Mouse (Mus musculus) hindbrain, embryonic 10.5 days (tissue): ENCODE results near the gene Crhbp. TPM values are rescaled to one million over a fixed set of nuclear protein-coding genes. Genes with fewer than 3 reads are reported as not detected.

ENCODE experiments used
- DNase-seq: peaks from one replicate; pipeline ENCODE4 v3.0.0-alpha.2; 2017; ENCODE audit warnings: low spot score
- H3K27ac ChIP-seq: fragments of 300-500 bp; sonication (generic); 2 replicates; pipeline ENCODE4 v1.5.1; 2016; ENCODE audit warnings: mild to moderate bottlenecking, moderate library complexity
- H3K27me3 ChIP-seq: fragments of 300-500 bp; sonication (generic); 2 replicates; pipeline ENCODE4 v1.6.1; 2016; ENCODE audit warnings: mild to moderate bottlenecking; ENCODE audit not compliant: poor library complexity, insufficient read depth, severe bottlenecking
- H3K36me3 ChIP-seq: fragments of 300-500 bp; sonication (generic); 2 replicates; pipeline ENCODE4 v1.6.1; 2016; ENCODE audit warnings: mild to moderate bottlenecking, moderate library complexity
- H3K4me1 ChIP-seq: fragments of 300-500 bp; sonication (generic); replicated peaks from 2 replicates; pipeline ENCODE4 v1.6.1; 2016; ENCODE audit warnings: mild to moderate bottlenecking
- H3K4me3 ChIP-seq: fragments of 300-500 bp; sonication (generic); 2 replicates; pipeline ENCODE4 v1.5.1; 2016; ENCODE audit warnings: mild to moderate bottlenecking, moderate library complexity
- H3K9me3 ChIP-seq: fragments of 300-500 bp; sonication (generic); 2 replicates; pipeline ENCODE4 v1.6.1; 2016; ENCODE audit warnings: mild to moderate bottlenecking, moderate library complexity
- WGBS: fragments of 180-500 bp; shearing (Covaris S2); methylation state at CpG from one replicate; pipeline ENCODE4 v1.1.7; 2016; 5-methylcytosine and 5-hydroxymethylcytosine counted together
- polyA plus RNA-seq: library from polyadenylated mRNA; unstranded; fragments of >200 nt; fragmentation: Nextera tagmentation; extraction: Ambion mirVana; gene quantifications from 2 replicates; pipeline ENCODE4 v1.2.1, GENCODE M21; 2016

Crhbp gene
- polyA plus RNA-seq, 1 experiment from 2014 or later: 1.5 TPM

DNA sequence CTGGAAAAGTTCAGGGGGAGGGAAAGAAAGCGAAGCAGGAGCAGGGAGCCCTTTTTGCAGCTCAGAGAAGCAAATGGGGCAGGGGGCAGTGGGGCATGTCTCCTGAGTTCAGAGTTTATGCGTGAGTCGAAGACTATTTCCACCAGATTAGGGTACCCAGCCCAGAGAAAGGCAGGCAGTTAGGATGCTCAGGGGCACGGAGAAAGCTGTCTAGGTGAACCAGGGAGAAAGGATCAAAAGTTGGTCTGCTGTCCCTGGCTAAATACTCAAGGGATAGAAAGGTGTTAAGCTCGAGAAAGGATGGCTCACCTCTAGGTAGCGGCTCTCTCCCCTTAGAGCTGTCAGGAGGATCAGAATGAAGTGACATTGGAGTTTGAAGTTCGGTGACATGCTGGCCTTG, 433 bp downstream of the Crhbp start:
- H3K36me3 ChIP-seq: no peaks in the 10 kb centered on the region
- peaks cover 21% of the 10 kb centered on the region for H3K4me1 ChIP-seq
- no peaks in the 10 kb centered on the region for H3K9me3 ChIP-seq
- DNase-seq: no peak
- no peak overlapping the region for H3K27ac ChIP-seq
- H3K27me3 ChIP-seq: peaks cover 48% of the 10 kb centered on the region
- peak overlapping the region; percentile 62 for H3K4me3 ChIP-seq
- 14% methylated on average over 7 of the region's 7 CpGs for WGBS

DNA sequence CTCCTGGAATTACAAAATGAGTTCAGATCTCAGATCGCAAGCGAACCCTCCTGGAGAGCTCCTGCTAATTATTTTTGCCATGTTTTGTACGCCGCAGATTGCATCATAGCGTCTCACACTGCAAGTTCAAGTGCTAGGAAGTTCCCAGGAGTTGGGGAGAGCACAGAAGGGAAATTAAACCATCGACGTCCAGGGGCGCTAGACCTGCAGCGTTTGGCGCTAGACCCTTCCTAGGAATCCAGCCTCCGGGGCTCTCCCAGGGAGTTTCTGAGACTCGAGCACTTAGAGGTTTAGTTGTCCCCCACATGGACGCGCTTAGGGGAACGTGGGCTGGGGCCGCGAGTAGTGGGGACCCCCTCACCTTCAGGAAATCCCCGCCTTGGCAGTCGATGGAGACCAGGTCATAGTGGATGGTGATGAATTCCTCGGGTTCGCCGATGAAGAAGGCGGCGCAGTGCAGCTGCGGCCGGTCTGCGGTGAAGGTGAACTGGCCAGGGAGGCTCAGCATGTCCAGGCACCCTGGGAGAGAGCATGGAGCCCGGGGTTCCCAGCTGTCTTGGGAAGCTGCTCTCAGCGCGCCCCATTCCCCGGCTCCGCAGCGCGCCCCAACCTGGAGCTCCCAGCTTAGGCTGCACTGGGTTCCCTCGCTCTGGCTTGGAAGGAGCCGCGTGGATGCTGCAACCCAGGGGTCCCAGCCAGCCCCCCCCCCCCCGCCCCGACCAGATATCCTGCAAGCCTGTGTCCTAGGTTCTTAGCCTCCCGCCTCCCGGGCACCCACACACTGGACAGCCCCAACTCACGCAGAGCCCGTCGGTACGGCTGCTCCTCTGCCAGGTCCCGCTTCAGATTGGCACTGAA, 1.1 kb downstream of the Crhbp start:
- WGBS: 1% methylated on average over 46 of the region's 46 CpGs
- Histone ChIP-seq H3K27me3 (peaks cover 48% of the 10 kb centered on the region), H3K27ac (peak overlapping the region; percentile 62; the same call in 1 of the 2 replicates)

DNA sequence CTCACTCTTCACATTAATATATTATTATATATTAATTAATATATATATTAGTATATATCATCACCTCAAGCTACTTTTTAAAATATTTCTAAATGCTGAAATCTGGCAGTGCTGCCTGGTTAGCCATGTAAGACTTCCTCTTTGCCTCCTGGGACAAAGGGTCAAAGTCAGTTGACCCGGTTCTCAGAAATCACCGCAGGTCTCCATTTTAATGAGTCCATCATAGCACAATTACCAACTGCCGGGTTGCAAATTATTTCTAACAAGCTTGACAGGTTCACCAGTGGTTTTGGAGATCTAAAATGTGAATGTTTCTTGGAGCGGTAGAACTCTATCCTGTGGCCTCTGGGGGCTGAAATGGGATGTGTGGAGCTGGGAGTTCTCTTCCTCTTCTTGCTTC, 1.8 kb downstream of the Crhbp start:
- H3K4me3 ChIP-seq: peak overlapping the region; percentile 62; the same call in 1 of the 2 replicates
- DNase-seq: no peak
- peaks cover 48% of the 10 kb centered on the region for H3K27me3 ChIP-seq
- peaks cover 21% of the 10 kb centered on the region for H3K4me1 ChIP-seq
- no peaks in the 10 kb centered on the region for H3K9me3 ChIP-seq
- 14% methylated on average over 4 of the region's 4 CpGs for WGBS
- no peaks in the 10 kb centered on the region for H3K36me3 ChIP-seq
- H3K27ac ChIP-seq: no peak overlapping the region

More for the DNA sequence above, 1.1 kb downstream of the Crhbp start:
- no peaks in the 10 kb centered on the region for H3K9me3 ChIP-seq
- H3K36me3 ChIP-seq: no peaks in the 10 kb centered on the region
- peak; percentile 59 for DNase-seq
- H3K4me1 ChIP-seq: peaks cover 21% of the 10 kb centered on the region
- H3K4me3 ChIP-seq: peak overlapping the region; percentile 62

DNA sequence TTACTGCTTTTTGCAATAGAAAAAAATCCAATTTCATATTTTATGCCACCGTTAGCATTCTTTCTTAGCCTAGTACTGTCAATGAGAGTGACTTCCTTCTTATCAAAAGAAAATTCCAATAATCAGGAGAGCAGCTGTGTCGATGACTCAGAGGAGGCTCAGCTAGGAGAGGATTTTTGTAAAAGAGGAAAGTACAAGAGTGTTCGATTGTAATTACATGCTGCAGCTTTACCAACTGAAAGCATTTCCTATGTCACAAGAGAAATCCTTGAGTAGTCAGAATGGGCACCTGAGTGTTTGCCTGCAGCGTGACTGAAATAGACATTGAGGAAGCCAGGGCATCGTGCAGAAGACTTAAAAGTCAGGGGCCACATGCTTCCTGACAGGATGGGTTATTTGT, 5.2 kb downstream of the Crhbp start:
- DNase-seq: no peak
- no peaks in the 10 kb centered on the region for H3K9me3 ChIP-seq
- WGBS: 85% methylated on average over 5 of the region's 5 CpGs
- no peaks in the 10 kb centered on the region for H3K36me3 ChIP-seq
- H3K4me3 ChIP-seq: no peak overlapping the region
- peaks cover 28% of the 10 kb centered on the region for H3K27me3 ChIP-seq
- peaks cover 18% of the 10 kb centered on the region for H3K4me1 ChIP-seq
- H3K27ac ChIP-seq: no peak overlapping the region

DNA sequence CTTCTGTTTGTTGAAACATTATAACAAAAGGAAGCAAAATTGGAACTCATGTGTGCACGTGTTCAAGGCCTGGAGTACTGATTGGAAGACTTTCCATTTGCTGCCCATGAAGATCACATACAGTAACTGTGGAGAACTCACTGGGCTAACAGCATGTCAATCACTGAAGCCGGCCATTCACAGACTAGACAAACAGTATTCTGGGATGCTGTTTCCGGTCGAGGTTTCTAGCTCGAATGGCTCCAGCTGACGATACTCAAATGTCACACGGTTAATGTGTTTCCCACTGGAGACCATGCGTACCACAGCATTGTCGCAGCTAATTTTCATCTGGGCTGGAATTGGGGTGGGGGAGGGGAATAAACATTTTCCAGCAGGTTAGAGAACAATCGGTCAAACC, 13.0 kb downstream of the Crhbp start:
- Histone ChIP-seq H3K4me3 (no peak overlapping the region), H3K27me3 (no peaks in the 10 kb centered on the region), H3K36me3 (no peaks in the 10 kb centered on the region), H3K9me3 (no peaks in the 10 kb centered on the region), H3K4me1 (0 out of 2 replicates have a peak, but pooled peaks cover 6% of the 10 kb centered on the region), H3K27ac (no peak overlapping the region)
- DNase-seq: no peak
- WGBS: 82% methylated on average over 10 of the region's 10 CpGs

DNA sequence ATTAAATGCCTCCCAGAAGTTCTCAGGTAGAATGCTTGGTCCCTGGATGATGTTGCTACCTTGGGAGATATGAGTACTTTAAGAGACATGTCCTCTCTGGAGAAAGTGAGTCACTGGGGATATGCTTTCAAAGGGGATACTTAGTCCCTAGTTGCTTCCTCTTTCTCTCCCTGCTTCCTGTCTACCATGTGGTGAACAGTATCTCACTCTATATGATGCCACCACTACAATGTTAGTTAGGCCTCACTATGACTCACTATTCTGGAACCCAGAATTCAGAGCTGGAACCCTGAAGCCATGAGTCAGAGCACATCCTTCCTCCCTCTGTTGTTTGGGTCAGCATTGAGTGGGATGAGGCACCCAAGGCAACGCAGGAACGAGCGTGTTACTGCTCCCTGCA, 17.2 kb downstream of the Crhbp start:
- Histone ChIP-seq H3K27me3 (no peaks in the 10 kb centered on the region), H3K27ac (no peak overlapping the region), H3K4me3 (no peak overlapping the region), H3K4me1 (0 out of 2 replicates have a peak, but pooled peaks cover 6% of the 10 kb centered on the region), H3K9me3 (no peaks in the 10 kb centered on the region), H3K36me3 (no peaks in the 10 kb centered on the region)
- WGBS: 91% methylated on average over 3 of the region's 3 CpGs
- DNase-seq: no peak

DNA sequence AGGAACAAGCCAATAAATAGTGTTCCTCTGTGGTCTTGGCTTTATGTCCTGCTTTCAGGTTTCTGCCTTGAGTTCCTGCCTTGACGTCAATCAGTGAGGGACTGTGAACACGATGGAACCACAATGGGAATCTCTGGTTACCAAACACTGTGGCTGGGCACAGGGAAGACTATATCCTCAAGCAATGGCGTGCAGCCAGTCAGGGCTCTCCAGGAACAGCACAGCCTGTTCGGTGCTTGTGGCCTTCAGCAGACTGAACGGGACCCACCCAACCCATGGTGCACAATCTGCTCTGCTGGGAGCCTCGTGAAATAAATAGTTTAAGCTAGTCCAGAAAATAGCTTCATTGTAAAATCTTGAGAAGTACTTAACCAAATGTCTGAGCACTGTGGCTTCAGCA, 18.3 kb downstream of the Crhbp start:
- no peaks in the 10 kb centered on the region for H3K27me3 ChIP-seq
- 87% methylated on average over 6 of the region's 6 CpGs for WGBS
- H3K4me1 ChIP-seq: 0 out of 2 replicates have a peak, but pooled peaks cover 6% of the 10 kb centered on the region
- DNase-seq: no peak
- H3K27ac ChIP-seq: no peak overlapping the region
- no peaks in the 10 kb centered on the region for H3K9me3 ChIP-seq
- H3K4me3 ChIP-seq: no peak overlapping the region
- no peaks in the 10 kb centered on the region for H3K36me3 ChIP-seq

DNA sequence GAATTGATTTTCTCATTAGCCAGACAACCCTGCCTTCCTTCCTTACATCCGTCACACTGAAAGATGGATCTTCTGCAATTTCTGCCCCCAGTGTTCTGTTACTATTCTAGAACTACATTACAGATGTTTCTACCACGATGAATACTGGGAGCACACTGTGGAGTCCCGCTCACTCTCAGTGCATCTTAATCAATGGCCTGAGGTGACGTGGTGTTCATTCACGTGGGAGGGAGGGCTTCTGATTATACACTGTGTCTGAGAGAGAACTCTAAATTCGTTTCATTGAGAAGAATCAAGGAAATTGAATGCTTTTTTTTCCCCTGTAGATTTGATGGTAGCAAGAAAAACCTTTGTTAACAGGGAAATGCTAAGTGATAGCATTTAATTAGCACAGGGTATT, 19.2 kb downstream of the Crhbp start:
- Histone ChIP-seq H3K36me3 (no peaks in the 10 kb centered on the region), H3K4me3 (no peak overlapping the region), H3K27me3 (no peaks in the 10 kb centered on the region), H3K9me3 (no peaks in the 10 kb centered on the region), H3K27ac (no peak overlapping the region), H3K4me1 (0 out of 2 replicates have a peak, but pooled peaks cover 6% of the 10 kb centered on the region)
- DNase-seq: no peak
- WGBS: 63% methylated on average over 6 of the region's 6 CpGs

DNA sequence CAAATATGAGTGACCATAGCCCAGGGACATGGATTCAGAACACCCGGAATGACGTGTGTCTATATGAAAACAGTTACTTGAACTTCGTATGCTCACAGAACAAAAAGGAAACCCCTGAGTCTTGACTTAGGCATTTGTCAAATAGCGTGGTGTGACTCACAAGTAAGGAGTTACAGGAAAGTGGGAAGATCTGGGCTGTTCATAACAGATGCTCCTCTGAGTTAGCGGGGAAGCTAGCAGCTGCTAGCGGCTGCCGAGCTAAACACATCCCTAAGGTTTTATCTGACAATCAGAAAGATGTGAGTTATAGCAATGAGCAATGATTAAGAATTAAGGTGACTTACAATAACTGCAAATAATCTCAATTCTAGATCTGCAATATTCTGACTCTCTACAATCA, 19.8 kb downstream of the Crhbp start:
- Histone ChIP-seq H3K4me3 (no peak overlapping the region), H3K27ac (no peak overlapping the region), H3K9me3 (no peaks in the 10 kb centered on the region), H3K4me1 (0 out of 2 replicates have a peak, but pooled peaks cover 5% of the 10 kb centered on the region), H3K27me3 (no peaks in the 10 kb centered on the region), H3K36me3 (no peaks in the 10 kb centered on the region)
- 87% methylated on average over 7 of the region's 7 CpGs for WGBS
- DNase-seq: no peak

DNA sequence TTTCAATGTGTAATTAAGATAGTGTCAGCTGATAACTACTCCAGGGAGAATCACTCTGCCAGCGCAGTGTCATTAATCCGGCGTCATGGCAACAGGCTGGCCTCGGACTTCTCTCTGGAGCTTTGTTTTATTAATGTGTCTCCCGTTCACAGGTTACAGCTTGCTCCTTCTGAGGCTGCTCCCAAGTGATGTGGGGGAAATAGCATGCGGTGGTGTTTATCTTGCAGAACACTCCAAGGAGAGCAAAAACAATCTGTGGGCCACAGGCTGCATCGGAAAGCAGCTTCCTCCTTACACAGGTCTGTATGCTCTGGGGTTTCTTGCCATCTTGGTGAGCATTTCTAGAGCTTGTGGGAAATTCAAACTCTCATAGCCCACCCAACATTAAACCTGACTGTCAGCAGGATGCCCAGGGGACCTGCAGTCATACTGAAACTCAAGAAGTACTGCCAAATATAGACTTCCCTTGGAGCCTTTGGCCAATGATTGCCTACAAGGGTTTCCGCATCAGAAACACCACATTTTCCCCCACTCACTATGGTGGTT, 25.4 kb downstream of the Crhbp start:
- DNase-seq: peak; percentile 45
- Histone ChIP-seq H3K4me3 (no peak overlapping the region), H3K9me3 (no peaks in the 10 kb centered on the region), H3K27ac (0 out of 2 replicates have a peak overlapping the region, but pooled peaks have one; percentile 29), H3K36me3 (no peaks in the 10 kb centered on the region), H3K27me3 (no peaks in the 10 kb centered on the region), H3K4me1 (peaks cover 15% of the 10 kb centered on the region)
- 36% methylated on average over 8 of the region's 8 CpGs for WGBS

DNA sequence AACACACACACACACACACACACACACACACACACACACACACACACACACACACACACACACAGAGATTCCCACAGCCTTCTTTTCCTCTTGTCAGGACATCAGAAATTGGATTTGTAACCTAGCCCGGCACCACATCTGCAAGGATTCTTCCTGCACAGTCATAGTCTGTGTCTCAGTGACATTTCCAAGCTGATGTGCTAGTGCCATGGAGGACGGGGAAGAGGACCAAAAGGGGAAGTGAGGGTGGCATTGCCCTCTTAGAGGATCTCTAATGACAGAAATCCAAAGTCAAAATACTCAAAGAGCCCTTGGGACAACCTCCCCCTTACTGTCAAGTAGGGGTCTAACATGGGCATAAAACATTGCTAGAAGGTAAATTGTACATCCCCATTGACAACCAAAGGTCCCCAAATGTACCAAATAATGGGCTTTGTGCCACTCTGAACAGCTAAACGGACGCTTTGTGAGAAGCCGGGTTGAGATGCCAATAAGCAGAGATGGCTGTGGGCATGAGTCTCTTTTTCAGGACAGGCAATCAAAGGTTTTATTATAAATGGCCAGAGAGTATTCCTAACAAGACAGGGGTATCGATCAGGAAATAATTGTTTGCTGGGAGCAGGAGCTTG, 26.0 kb downstream of the Crhbp start:
- DNase-seq: no peak
- 64% methylated on average over 6 of the region's 6 CpGs for WGBS
- Histone ChIP-seq H3K27ac (0 out of 2 replicates have a peak overlapping the region, but pooled peaks have one; percentile 13), H3K4me3 (no peak overlapping the region), H3K4me1 (peaks cover 15% of the 10 kb centered on the region), H3K36me3 (no peaks in the 10 kb centered on the region), H3K9me3 (no peaks in the 10 kb centered on the region), H3K27me3 (no peaks in the 10 kb centered on the region)

DNA sequence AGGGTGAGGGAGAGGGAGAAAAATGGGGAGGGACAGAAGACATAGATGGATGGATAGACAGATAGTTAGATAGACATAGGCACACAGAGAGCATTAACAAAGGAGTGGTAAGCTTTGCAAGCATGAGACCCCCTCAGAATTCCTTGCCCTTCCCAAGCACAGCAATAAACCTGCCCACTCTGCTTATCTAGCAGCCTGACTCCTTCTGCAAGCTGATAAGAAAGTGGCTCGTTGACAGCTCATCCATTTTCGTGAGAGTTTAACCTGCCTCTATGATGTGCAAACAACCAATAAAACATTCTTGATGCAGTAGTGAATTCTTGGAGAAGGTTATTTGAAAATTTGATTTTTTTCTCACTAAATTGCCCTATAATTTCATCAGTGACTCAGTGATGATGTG, 32.5 kb downstream of the Crhbp start:
- Histone ChIP-seq H3K9me3 (no peaks in the 10 kb centered on the region), H3K27me3 (no peaks in the 10 kb centered on the region), H3K36me3 (no peaks in the 10 kb centered on the region), H3K27ac (no peak overlapping the region), H3K4me3 (no peak overlapping the region), H3K4me1 (no peaks in the 10 kb centered on the region)
- no peak for DNase-seq
- 68% methylated on average over 2 of the region's 2 CpGs for whole genome bisulfite sequencing

DNA sequence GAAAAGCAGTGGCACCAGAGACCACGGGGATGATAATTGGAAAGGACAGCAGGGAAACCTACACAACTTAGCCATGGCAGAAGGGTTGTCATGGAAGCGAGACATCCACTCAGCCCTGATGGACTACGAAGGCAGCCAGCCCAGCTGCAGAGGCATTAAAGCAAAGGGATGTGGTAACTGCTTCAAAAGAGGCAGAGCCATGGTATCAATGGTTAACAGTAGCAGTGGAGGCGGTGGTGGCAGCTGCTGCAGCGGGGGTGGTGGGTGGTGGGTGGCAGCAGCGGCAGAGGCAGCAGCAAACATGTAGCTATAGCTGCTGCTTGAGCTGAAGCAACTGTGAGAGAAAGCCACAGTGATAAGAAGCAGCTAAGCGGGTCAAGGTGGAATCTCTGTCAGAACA, 51.5 kb downstream of the Crhbp start:
- WGBS: 82% methylated on average over 7 of the region's 7 CpGs
- Histone ChIP-seq H3K27me3 (no peaks in the 10 kb centered on the region), H3K36me3 (no peaks in the 10 kb centered on the region), H3K4me1 (peaks cover 18% of the 10 kb centered on the region; the same call in 1 of the 2 replicates), H3K27ac (no peak overlapping the region), H3K9me3 (peaks cover 24% of the 10 kb centered on the region), H3K4me3 (no peak overlapping the region)
- DNase-seq: no peak
